Mouse (Mus musculus): ENCODE results near the gene Kcp.

Kcp gene

DNA sequence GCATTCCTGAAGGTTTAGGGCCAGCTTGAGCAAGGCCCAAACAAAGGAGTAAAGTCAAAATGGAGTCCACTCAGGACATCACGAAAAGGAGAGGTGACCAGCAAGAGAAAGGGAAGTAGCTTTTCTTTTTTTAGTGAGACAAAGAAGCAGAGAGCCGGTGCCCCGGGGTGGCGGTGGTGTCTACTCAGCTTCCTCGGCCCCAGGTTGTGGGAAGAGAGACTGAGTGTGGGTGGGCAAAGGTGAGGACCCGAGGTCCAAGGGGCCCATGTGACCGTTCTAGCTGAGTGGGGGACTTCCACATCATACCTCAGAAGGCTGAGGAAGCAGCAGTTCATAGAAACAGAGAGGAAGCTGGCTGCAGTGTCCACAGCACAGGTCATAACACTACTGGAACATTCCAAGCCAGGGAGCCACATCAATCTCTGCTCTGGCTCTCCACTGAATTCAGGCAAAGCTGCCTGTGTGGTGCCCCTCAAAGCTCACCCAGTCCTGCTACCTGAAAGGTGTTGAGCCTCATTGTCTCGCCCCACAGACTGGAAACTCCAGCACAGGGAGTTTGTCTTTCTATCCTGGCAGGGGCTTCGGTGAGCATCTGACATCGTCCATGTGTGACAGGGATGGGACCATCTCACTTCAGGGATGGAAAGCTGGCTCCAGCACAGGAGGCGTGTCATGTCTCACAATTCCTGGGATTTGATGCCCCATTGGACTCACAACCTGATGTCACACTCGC is 15.7 kb upstream of the Kcp start:
- DNase-seq (ENCODE audit: low spot score in 2 of 2), result no peak

DNA sequence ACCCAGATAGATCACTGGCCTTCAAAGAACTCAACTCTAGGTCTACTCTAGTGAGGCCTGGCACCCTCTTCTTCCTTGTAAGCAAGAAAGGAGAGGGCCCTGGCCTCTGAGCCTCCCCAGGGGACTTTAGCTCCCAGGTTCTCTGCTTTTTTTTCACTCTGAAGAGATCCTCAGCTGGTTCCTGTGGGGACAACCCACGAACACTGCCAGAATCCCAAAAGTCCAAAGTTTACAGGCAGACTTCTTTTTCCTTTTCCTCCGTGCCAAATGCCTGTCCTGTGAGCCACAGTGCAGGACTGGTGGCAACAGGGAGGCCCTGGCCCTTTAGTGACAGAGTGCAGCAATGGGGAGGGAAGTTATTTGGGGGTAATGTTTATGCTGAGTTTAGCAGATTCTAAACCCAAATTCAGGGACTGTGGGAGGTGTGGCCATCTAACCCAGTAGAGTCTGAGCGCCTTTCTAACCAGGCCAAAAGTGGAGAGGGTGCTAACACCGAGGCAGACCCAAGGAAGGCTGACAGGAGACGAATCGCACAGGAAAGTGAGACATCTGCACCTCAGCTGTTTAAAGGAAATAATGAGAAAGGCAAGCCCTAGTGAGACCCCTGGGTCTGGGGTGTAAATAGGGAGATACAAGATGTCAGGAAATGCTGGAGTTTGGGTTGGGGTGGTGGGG is 15.0 kb upstream of the Kcp start:
- DNase-seq (ENCODE audit: low spot score in 2 of 2), result no peak

DNA sequence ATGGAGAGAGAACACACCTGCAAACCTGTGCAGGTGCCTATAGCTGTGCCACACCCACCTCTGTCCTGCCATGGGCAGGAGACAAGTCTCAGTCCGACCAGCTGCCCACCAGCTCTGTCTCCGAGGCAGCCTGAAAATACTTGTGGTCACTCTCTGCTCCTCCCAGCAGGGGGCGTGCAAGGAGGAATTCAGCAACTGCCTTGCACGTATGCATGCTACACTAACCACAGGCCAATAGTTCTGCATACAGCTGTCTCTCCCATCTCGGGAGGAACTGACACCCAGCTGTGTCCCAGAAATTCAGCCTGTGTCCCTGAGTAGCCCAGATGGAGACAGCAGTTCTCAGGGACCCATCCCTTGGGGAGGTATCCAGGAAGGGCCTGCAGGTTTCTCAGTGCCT is 9.4 kb upstream of the Kcp start:
- DNase-seq (ENCODE audit: low spot score in 2 of 2), result peak; percentile 48 to 57

DNA sequence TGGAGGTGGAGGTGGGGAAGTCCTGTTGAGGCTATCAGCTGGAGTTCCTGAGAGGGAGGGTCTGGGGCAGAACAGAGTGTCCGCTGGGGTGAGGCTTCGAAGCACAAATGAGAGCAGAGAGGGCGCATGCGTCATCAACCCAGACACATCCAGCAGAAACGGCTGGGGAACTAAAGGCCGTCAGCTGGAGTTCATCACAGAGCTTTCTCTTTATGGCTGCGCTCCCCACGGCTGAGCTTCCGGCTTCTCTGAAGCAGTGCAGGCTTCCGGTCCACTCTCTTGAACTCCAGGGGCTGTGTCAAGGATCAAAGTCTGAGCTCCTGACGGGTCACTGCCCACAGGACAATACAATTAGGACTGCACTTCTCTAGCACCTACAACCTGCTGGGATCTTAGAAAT is 5.5 kb upstream of the Kcp start:
- no peak for DNase-seq (ENCODE audit: low spot score in 2 of 2)

DNA sequence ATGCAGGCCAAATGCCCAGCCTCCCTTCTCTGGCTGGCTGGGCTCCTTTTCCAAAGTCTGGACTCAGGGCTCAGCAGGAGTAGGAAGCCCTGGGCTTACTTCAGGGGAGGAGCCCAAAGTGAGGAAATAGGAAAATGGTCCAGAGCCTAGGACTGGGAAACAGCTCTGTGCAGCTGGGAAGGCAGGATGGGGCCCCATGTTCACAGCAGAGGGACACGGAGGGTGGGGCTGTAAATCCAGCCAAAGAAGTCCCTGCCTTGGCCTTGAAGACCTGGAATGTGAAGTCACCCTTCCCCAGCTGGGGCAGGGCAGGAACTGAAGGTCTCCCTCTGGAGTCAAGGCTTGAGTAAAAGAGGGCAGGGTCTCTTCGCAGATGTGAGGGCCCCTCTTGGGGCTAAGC is 1.3 kb upstream of the Kcp start:
- DNase-seq (ENCODE audit: low spot score in 2 of 2), result no peak

DNA sequence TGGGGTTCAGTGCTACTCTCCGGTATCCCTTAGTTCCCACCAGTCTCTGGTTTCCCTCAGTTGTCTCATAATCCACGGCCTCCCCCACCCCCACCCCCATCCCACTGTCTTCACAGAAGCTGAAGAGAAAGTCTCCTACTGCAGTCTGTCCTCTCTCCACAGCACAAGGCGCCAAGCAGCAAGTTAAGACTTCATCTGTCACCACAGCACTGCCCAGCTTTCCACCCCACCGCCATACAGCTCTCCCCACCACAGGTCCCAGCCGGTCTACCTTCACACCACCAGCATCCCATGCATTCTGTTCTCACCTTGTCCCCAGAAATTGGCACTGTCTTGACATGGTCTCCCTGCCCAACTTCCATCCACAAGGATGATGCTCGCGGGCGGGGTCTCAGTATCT is 918 bp downstream of the Kcp start:
- DNase-seq (ENCODE audit: low spot score in 2 of 2), result no peak

DNA sequence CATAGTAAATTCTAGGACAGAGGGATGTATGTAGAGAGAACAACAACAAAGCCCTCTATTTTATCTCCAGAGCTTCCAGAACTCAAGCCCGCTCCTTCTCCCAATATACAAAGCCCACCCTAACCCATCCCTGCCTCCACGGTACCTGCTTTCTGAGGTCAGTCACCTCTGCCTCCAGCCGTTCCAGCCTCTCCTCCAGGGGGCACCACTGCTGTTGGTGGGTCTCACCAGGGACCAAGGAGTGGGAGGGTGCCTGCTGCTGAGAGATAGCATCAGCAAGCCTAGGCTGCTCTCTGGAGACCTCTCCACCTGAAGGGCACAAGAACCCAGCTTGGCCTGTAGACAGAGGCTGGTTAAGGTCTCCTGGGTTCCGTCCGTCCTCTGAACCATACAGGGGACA is 2.3 kb downstream of the Kcp start:
- DNase-seq (ENCODE audit: low spot score in 2 of 2), result no peak

DNA sequence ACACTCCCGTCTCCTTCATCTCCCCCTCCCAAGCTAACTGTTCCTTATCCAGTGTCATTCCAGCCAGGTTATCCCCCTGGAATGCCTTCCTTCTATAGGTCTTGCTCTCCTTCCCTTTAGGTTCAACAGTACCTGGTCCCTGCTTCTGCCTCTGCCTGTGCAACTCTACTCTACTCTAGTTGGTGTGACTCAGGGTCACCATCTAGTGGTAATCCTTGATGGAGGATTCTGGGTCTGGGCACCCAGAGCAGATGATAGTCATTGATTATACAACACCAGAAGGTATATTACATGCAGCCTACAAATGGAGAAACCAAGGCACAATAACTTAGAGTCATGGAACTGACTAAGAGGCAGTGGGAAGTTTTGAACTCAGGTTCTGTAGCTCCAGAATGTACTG is 6.2 kb downstream of the Kcp start:
- no peak for DNase-seq (ENCODE audit: low spot score in 2 of 2)

DNA sequence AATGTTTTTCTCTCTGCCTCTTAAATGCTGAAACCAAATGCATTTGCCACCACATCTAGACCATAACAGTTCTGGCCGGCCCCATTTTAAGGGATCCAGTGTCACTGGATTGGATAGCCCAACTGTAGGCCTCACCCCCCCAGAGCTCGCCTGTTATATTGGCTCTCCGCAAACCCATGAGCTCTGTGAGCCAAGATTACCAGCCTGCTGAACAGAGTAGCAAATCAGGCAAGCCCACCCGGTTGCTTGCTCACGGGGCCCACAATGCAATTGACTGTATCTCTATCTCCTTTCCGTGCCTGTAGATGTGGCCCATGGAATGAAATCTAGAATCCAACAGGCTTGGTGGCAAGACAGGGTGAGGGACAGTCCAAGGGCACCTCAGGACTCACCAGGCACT is 6.9 kb downstream of the Kcp start:
- DNase-seq (ENCODE audit: low spot score in 2 of 2), result no peak

DNA sequence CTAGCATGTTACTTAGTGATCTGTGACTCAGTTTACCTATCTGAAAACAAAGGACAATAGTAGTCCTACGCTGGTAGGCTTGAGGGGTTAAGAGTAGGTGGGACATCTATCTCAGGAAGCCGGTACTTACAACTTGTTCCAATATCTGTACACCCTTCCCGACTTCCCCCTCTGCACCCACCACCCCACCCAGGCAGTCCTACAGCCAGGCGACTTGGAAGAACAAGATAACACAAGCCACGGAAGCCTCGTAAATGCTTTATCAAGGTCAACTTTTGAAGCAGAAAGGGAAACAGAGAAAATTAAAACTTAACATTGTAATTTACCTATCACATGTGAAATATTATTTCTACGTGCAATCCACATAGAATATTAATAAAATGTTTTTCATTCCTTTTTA is 7.6 kb downstream of the Kcp start:
- no peak for DNase-seq (ENCODE audit: low spot score in 2 of 2)

DNA sequence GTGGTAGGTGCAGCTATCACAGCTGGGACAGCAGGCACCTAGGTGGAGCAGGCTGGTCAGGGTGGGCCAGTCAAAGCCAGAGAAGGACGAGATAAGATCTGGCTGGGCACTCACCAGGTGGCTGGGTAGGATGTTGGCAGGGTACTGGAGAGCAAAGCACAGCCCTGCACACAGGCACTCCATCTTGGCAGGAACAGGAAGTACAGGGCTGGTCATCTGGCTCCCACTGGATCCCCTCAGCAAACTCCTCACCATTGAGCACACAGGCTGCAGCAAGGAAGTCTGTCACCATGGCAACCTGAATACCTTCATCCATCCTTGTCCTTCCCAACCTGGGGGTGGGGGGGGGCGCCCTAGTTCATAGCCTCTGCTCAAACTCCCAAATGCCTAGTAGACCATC is 10.0 kb downstream of the Kcp start:
- no peak for DNase-seq (ENCODE audit: low spot score in 2 of 2)

DNA sequence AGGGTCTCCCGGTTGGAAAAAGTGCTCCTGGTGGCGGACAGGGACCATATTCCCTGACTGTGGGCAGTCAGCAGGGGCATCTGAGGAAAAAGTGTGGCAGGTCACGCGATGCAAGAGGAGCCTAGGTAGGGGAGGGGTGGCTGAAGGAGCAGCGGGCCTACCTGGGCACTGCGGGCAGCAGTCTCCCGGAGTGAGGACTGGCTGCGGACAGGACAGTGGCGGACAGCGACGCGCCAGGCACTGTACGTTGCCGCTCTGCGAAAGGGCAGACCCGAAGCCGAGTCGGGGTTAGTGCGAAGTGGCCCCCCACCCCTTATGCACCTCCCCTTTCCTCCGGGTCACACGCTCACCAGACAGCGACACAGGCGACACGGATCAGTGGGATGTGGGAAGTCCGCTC is 11.5 kb downstream of the Kcp start:
- no peak for DNase-seq (ENCODE audit: low spot score in 2 of 2)

DNA sequence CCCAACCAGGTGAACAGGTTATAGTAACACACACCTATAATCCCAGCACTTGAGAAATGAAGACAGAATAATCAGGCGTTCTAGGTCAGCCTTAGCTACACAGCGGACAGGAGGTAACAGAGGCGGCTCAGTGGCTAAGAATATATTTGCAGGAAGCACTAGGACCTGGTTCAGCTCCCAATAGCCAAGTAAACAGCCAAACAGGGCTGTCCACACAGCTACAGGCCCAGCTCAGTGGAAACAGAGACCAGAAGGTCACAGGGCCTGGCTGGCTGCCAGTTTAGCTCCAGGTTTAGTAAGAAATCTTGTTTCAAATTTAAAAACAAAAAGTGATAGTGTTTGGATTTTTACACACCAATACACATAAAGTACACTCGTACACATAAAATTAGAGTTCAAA is 13.7 kb downstream of the Kcp start:
- no peak for DNase-seq (ENCODE audit: low spot score in 2 of 2)

DNA sequence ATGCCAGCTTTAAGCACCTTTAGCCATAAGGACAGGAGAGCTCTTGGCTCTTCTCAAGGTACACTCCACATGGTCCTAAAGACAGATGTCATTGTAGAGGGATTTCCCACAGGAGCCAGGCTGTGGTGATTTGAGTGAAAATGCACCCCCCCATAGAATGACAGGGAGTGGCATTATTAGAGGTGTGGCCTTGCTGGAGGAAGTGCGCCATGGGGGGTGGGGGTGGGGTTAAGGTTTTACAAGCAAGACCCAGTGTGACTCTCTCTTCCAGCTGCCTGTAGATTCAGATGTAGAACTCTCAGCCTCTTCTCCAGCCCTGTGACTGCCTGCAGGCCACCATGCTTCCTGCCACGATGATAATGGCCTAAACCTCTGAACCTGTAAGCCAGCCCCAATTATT is 21.8 kb downstream of the Kcp start:
- DNase-seq (ENCODE audit: low spot score in 2 of 2), result no peak

DNA sequence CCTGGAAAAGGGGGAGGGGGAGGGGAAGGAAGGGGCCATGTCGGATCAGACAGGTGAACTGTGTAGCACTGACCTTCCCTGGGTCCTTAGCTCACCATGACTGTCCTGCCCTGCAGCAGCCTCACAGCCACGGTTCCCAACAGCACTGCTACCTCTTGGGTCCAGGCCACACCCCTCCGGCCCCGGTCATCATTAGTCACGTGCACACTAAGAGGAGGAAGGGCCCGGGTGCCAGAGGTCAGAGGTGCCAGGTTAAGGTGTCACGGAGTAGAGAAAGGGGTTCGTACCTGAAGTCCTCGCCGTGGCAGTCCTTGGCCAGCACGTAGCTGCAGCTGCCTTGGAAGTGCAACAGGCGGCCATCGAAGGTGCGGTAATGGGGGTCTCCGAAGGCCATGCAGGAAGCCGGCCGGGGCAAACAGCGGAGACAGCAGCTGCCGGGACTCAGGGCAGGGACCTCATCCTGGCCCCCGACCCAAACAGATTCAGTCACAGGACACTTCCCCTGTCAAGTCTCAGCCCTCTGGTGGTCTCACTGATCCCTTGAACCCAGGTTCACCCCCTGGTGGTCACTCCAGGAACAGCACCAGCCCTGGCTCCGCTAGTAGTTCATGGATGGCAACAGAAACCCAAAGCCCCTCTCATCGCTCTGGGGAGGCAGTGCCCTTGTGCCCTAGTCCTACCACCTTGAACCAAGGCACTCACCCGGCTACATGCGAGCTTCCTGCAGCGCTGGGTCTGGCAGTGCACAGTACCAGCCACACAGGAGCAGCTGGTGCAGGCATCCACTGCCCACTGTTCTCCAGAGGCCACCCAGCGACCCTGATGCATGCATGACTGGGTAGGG is 22.8 kb downstream of the Kcp start:
- DNase-seq (ENCODE audit: low spot score in 2 of 2), result peak; percentile 23 to 47

DNA sequence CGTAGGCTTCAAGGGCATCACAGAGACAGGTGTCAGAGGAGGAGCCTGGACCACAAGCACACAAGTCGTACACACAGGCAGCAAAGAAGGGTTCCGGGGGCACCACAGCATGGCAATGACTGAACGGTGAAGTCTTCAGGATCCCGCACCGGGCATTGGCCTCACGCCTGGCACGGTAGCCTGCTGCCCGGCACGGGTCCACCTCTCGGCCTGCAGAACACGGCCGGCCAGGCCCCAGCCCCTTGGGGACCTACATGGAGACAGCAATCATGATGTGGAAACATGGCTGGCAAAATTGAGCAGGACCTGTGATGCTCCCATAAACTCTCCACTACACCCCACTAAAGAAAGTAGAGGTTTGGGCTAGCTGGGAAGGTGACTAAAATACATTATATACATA is 25.1 kb downstream of the Kcp start:
- DNase-seq (ENCODE audit: low spot score in 2 of 2), result no peak

DNA sequence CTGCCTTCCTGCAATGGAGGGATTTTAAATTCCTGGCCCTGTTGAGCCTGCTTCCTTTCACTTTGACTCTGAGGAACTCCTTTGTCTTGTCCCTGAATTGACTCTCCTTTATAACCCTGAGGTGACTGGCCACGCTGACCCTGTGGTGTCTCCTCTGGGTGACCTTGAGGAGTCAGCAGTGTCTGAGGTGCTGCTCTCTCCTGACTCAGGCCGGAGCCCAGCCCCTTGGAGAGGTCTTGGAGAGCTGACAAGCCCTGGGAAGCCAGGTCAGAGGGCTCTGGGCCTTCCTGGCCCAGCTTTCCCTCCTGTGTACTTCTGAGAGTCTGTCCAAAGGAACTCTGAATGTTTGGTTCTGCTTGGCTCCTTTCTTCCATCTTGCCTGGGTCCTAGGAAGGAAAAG is 33.0 kb downstream of the Kcp start:
- no peak for DNase-seq (ENCODE audit: low spot score in 2 of 2)

DNA sequence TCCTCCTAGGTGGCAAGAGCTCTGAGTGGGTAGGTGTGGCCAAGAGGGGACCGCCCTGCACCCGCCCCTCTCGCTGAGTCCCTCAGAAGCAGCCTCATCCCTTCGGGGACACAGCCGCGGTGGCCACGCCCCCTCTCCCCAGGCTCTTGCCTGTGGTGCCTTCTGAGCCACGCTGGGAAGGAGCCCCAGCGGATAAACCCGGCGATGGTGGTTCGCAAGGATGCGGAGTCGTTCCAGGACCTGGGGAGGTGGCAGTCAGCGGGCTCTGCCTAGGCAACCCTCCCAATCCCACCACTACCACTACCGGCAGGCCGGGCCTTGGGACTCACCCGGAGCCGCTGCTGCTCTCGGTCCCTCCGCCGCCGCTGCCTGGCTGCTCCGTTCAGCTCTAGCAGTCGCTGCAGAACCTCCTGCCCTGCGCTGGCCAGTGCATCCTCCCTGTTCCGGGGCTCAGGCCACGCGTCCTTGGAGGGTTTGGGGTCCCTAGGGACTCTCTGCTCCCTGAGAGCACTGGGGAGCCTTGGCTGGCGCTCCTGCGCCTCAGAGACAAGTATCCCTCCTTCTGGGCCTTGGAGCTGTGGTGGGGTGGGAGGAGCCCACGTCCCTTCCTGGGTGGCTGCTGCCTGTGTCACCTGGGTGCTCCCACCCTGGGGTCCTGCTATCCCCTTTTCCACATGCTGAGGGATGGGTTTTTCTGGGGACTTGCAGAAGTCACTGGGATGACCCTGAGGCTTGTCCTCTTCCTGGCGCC is 33.6 kb downstream of the Kcp start:
- DNase-seq (ENCODE audit: low spot score in 2 of 2), result peak; percentile 35 to 56

DNA sequence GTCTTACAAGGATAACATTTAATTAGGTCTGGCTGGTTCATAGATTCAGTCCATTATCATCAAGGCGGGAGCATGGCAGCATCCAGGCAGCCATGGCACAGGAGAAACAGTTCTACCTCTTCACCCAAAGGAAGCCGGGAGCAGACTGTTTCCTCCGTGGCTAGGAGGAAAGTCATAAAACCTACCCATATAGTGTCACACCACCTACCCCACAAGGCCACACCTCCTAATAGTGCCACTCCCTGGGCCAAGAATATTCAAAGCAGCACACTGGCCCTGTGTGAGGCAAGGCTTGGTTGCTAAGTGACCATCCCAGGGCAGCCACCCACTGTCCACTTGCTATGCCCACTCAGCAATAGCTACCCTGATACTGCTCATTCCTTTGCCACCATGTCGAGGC is 36.6 kb downstream of the Kcp start, which contains the start of gene Atp6v1fnb:
Gene Atp6v1fnb, plus strand, starts transcription at position 301 of the 400 bp plus-strand sequence.
- no peak for DNase-seq (ENCODE audit: low spot score in 2 of 2)

DNA sequence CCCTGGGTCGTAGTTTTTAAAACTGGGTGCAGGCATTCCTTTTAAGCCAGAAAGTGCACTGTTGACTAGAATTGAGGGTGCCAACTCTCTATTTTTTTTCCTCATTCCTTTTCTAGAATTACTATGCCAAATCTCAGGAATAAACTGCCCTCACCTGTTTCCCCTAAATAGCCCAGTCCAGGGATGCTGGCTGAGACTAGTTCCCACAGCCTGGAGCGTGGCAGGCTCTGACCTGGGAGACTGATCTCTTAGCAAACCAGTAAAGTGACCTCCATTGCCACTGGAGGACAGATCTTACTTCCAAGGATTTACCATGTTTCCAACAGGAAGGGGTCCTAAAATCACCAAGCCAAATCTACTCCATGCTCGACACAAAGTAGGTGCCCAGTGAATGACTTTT is 38.9 kb downstream of the Kcp start:
- DNase-seq (ENCODE audit: low spot score in 2 of 2), result no peak

DNA sequence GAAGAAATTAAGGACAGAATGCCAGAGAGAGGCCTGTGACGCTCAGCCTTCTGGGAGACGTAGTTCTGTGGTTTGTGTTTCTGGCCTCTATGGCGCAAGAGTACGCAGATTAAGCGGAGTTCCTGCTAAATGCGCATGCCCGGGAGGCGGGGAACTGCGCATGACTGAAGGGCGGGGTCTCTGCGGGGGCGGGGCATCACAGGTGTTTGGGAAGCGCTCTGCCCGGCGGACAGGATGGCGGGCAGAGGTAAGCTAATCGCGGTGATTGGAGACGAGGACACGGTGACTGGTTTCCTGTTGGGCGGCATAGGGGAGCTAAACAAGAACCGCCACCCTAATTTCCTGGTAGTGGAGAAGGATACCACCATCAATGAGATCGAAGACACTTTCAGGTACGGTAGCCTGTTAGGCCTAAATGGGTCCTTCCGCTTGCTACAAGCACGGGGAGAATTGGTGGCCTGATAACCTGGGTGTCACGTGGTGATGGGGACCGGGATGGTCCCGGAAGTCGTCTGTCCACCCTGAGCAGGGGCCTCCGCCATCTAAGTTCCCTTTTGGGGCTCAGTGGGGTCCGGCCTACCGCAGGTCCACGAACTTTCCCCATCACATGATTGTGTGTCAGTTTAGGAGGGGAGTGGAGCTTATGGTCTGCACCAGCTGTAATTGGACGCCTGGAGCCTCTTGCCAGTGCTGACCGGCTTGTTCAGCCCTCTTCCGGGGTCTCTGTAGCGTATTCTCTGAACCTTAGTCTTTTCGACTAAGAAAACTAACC is 40.0 kb downstream of the Kcp start, which contains the start of gene Atp6v1f:
Gene Atp6v1f, plus strand, starts transcription at position 136 of the 772 bp plus-strand sequence.
- peak; percentile 76 to 92 for DNase-seq (ENCODE audit: low spot score in 2 of 2)

Measured in frontal cortex, postnatal 25 days (tissue).